Mouse (Mus musculus) small intestine, adult 2 months (tissue): Measurements from ENCODE around the gene Gnai2. TPM values are rescaled to one million over a fixed set of nuclear protein-coding genes. Genes with fewer than 3 reads are reported as not detected.
A peak's percentile ranks its signal among the peaks of the same experiment; 100 is the strongest.

Experiments
- H3K27ac ChIP-seq: fragments of 200-500 bp; 2 replicates; pipeline ENCODE4 v1.5.1; 2012; ENCODE audit warnings: low read depth, low read length, control low read depth, inconsistent platforms; ENCODE audit not compliant: insufficient read depth
- H3K27me3 ChIP-seq: fragments of 200-500 bp; 2 replicates; pipeline ENCODE4 v1.6.1; 2012; ENCODE audit warnings: mild to moderate bottlenecking, moderate library complexity, low read length, inconsistent platforms; ENCODE audit not compliant: control insufficient read depth, insufficient read depth
- H3K36me3 ChIP-seq: fragments of 200-500 bp; 2 replicates; pipeline ENCODE4 v1.6.1; 2012; ENCODE audit warnings: mild to moderate bottlenecking, low read length, control low read depth, inconsistent platforms; ENCODE audit not compliant: control insufficient read depth, insufficient read depth
- H3K4me1 ChIP-seq: fragments of 200-500 bp; 2 replicates; pipeline ENCODE4 v1.6.1; 2012; ENCODE audit warnings: low read length, inconsistent platforms, mixed read lengths; ENCODE audit not compliant: control insufficient read depth, insufficient read depth, insufficient read length
- H3K4me3 ChIP-seq: fragments of 200-500 bp; 2 replicates; pipeline ENCODE4 v1.5.1; 2012; ENCODE audit warnings: low read depth, mild to moderate bottlenecking, control low read depth, inconsistent platforms, low read length, moderate library complexity
- CTCF ChIP-seq: fragments of 200-500 bp; IDR thresholded peaks from 2 replicates; pipeline ENCODE4 v1.5.1; 2012; ENCODE audit warnings: low read depth, mild to moderate bottlenecking, control low read depth, inconsistent platforms, low read length, moderate library complexity, mixed read lengths; ENCODE audit not compliant: insufficient replicate concordance, insufficient read length; ENCODE audit errors: extremely low read depth
- POLR2A ChIP-seq: fragments of 200-500 bp; IDR thresholded peaks from 2 replicates; pipeline ENCODE4 v1.6.1; 2012; ENCODE audit warnings: low read depth, mild to moderate bottlenecking, control low read depth, inconsistent platforms, low read length, moderate library complexity
- WGBS: fragments of 180-500 bp; shearing (Covaris S2); methylation state at CpG from one replicate; pipeline ENCODE4 v1.1.7; 2018; 5-methylcytosine and 5-hydroxymethylcytosine counted together
- polyA plus RNA-seq: library from polyadenylated mRNA; depleted of rRNA; stranded (reverse); fragments of >200 nt; gene quantifications from 2 replicates; pipeline ENCODE4 v1.2.3, GENCODE M21; 2012

Gnai2 gene
- polyA plus RNA-seq, 1 experiment = 501 TPM

- no peak within 1 kb of the TSS for H3K27ac ChIP-seq
- TF ChIP-seq CTCF = no peak
- no peak; the same call in 1 of the 2 replicates for TF ChIP-seq POLR2A
- 34% methylated on average over 12 of the region's 12 CpGs for WGBS
- H3K27me3 ChIP-seq = no peaks in the 10 kb centered on the region
- no peaks in the 10 kb centered on the region for H3K36me3 ChIP-seq
- no peak within 1 kb of the TSS for H3K4me3 ChIP-seq
- H3K4me1 ChIP-seq = peaks cover 39% of the 10 kb centered on the region
Observed at GRCm38 (mm10) chr9:107608741-107609432, 26.3 kb downstream of the Gnai2 start, which contains the start of gene Sema3b. Gene Sema3b, minus strand, starts transcription at chr9:107609229.

- peak overlapping the region; percentile 39 for H3K4me3 ChIP-seq
- peak overlapping the region; percentile 63 for H3K27ac ChIP-seq
- H3K36me3 ChIP-seq = 0 out of 2 replicates have a peak, but pooled peaks cover 4% of the 10 kb centered on the region
- no peaks in the 10 kb centered on the region for H3K27me3 ChIP-seq
- WGBS = 17% methylated on average over 9 of the region's 9 CpGs
- TF ChIP-seq CTCF (no peak), POLR2A (no peak)
- H3K4me1 ChIP-seq = peaks cover 45% of the 10 kb centered on the region
Observed at GRCm38 (mm10) chr9:107607653-107608245, 27.4 kb downstream of the Gnai2 start.

- peak overlapping the region; percentile 39 for H3K4me3 ChIP-seq
- TF ChIP-seq CTCF (no peak), POLR2A (no peak)
- H3K27ac ChIP-seq = peak overlapping the region; percentile 63
- WGBS = 40% methylated on average over 2 of the region's 2 CpGs
- no peaks in the 10 kb centered on the region for H3K27me3 ChIP-seq
- peaks cover 47% of the 10 kb centered on the region for H3K4me1 ChIP-seq
- 0 out of 2 replicates have a peak, but pooled peaks cover 5% of the 10 kb centered on the region for H3K36me3 ChIP-seq
Observed at GRCm38 (mm10) chr9:107607036-107607435, 28.1 kb downstream of the Gnai2 start.

GRCm38 (mm10) chr9:107606591-107606990 lies 28.6 kb downstream of the Gnai2 start:
- peak overlapping the region; percentile 39 for H3K4me3 ChIP-seq

GRCm38 (mm10) chr9:107605041-107605661 lies 30.0 kb downstream of the Gnai2 start:
- TF ChIP-seq CTCF = no peak
- TF ChIP-seq POLR2A = no peak
- Histone ChIP-seq H3K27ac (peak overlapping the region; percentile 76), H3K27me3 (no peaks in the 10 kb centered on the region), H3K4me3 (peak overlapping the region; percentile 75), H3K4me1 (peaks cover 49% of the 10 kb centered on the region), H3K36me3 (peaks cover 9% of the 10 kb centered on the region; the same call in 1 of the 2 replicates)
- WGBS = 29% methylated on average over 23 of the region's 23 CpGs

More at GRCm38 (mm10) chr9:107606591-107606990, 28.6 kb downstream of the Gnai2 start:
- 0 out of 2 replicates have a peak, but pooled peaks cover 5% of the 10 kb centered on the region for H3K36me3 ChIP-seq
- H3K27me3 ChIP-seq = no peaks in the 10 kb centered on the region
- peak overlapping the region; percentile 63 for H3K27ac ChIP-seq
- H3K4me1 ChIP-seq = peaks cover 46% of the 10 kb centered on the region
- TF ChIP-seq CTCF (no peak), POLR2A (peak; percentile 34; the same call in 1 of the 2 replicates)
- WGBS = 16% methylated on average over 9 of the region's 9 CpGs

GRCm38 (mm10) chr9:107603251-107603650 lies 31.9 kb downstream of the Gnai2 start:
- Histone ChIP-seq H3K27me3 (no peaks in the 10 kb centered on the region), H3K4me1 (peaks cover 57% of the 10 kb centered on the region), H3K4me3 (no peak overlapping the region), H3K27ac (no peak overlapping the region), H3K36me3 (peaks cover 18% of the 10 kb centered on the region)
- TF ChIP-seq POLR2A (no peak), CTCF (no peak)
- WGBS = 25% methylated on average over 6 of the region's 6 CpGs
